Mouse (Mus musculus) liver, embryonic 16.5 days (tissue): ENCODE data around the gene Adrm1. TPM values are rescaled to one million over a fixed set of nuclear protein-coding genes. Genes with fewer than 3 reads are reported as not detected.

Experiments
- ATAC-seq: fragments of 200-750 bp; cut with Nextera tagmentation; 2 replicates; pipeline ENCODE4 v1.8.0; 2017; ENCODE audit warnings: low read depth, mild to moderate bottlenecking, moderate number of reproducible peaks, moderate library complexity
- H3K27ac ChIP-seq: fragments of 300-500 bp; sonication (generic); 2 replicates; pipeline ENCODE4 v1.5.1; 2014; ENCODE audit warnings: mild to moderate bottlenecking, low read length
- H3K27me3 ChIP-seq: fragments of 300-500 bp; sonication (generic); 2 replicates; pipeline ENCODE4 v1.6.1; 2014; ENCODE audit warnings: low read depth, low read length, mixed read lengths; ENCODE audit not compliant: control insufficient read depth, insufficient read depth
- H3K36me3 ChIP-seq: fragments of 300-500 bp; sonication (generic); 2 replicates; pipeline ENCODE4 v1.6.1; 2014; ENCODE audit warnings: mild to moderate bottlenecking; ENCODE audit not compliant: control insufficient read depth, insufficient read depth
- H3K4me1 ChIP-seq: fragments of 300-500 bp; sonication (generic); 2 replicates; pipeline ENCODE4 v1.6.1; 2014; ENCODE audit warnings: low read depth, low read length, mixed read lengths; ENCODE audit not compliant: control insufficient read depth
- H3K4me2 ChIP-seq: fragments of 300-500 bp; sonication (generic); 2 replicates; pipeline ENCODE4 v1.6.1; 2014; ENCODE audit warnings: low read depth, low read length, mixed read lengths
- H3K4me3 ChIP-seq: fragments of 300-500 bp; sonication (generic); 2 replicates; pipeline ENCODE4 v1.5.1; 2014; ENCODE audit warnings: low read depth, mild to moderate bottlenecking, low read length
- H3K9ac ChIP-seq: fragments of 300-500 bp; sonication (generic); 2 replicates; pipeline ENCODE4 v1.6.1; 2014; ENCODE audit warnings: low read depth, low read length
- H3K9me3 ChIP-seq: fragments of 300-500 bp; sonication (generic); replicated peaks from 2 replicates; pipeline ENCODE4 v1.6.1; 2016; ENCODE audit warnings: low read length; ENCODE audit not compliant: control insufficient read depth
- WGBS: fragments of 180-500 bp; shearing (Covaris S2); extraction: QIAGEN DNeasy Blood & Tissue Kit; methylation state at CpG from one replicate; pipeline ENCODE4 v1.1.7; 2014; ENCODE audit not compliant: insufficient replicate concordance; 5-methylcytosine and 5-hydroxymethylcytosine counted together
- polyA plus RNA-seq: library from polyadenylated mRNA; unstranded; fragments of >200 nt; fragmentation: Nextera tagmentation; extraction: Ambion mirVana; gene quantifications from 2 replicates; pipeline ENCODE4 v1.2.1, GENCODE M21; 2015

Gene Adrm1
- polyA plus RNA-seq, 1 experiment from 2014 or later: 91.4 TPM

DNA sequence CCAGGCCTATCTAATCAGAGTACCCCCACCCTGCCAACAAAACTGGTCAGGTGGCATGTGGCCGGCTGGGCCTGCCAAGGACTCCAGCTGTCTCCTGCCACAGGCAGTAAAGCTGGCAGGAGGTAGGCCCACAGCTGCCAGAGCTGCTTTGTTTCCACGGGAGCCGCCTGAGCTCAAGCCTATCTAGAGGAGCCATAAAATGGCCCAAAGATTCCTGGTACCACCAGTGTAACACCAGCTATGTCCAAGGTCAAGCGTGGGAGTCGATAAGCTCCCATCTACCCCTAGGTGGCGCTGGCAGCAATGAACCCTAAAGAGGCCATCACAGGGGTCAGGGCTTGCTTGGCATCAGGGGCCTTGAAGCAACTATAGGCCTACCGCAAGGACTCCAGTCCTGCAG is 36.6 kb downstream of the Adrm1 start:
- peak; percentile 37; the same call in 1 of the 2 replicates for ATAC-seq
- Histone ChIP-seq H3K4me2 (no peak overlapping the region), H3K27ac (no peak overlapping the region), H3K9ac (no peak overlapping the region), H3K36me3 (no peaks in the 10 kb centered on the region), H3K27me3 (no peaks in the 10 kb centered on the region), H3K9me3 (no peaks in the 10 kb centered on the region), H3K4me3 (no peak overlapping the region), H3K4me1 (no peaks in the 10 kb centered on the region)
- 56% methylated on average over 7 of the region's 7 CpGs for WGBS

DNA sequence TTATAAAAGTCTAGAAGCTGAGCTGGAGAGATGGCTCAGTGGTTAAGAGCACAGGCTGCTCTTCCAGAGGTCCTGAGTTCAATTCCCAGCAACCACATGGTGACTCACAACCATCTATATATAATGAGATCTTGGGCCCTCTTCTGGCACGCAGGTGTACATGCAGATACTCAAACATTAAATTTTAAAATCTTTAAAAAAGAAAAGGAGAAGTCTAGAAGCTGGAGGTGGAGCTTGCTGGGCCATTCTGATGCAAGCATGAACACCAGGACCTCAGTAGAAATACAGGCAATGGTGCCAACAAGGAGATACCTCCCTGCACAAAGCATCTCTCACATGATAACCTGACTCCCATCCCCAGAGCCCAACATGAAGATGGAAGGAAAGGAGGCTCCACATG is 37.7 kb downstream of the Adrm1 start:
- Histone ChIP-seq H3K27ac (no peak overlapping the region), H3K27me3 (no peaks in the 10 kb centered on the region), H3K4me2 (no peak overlapping the region), H3K4me3 (no peak overlapping the region), H3K4me1 (no peaks in the 10 kb centered on the region), H3K9ac (no peak overlapping the region), H3K9me3 (no peaks in the 10 kb centered on the region), H3K36me3 (no peaks in the 10 kb centered on the region)
- WGBS: 36% methylated on average over 1 of the region's 1 CpGs
- ATAC-seq: no peak

DNA sequence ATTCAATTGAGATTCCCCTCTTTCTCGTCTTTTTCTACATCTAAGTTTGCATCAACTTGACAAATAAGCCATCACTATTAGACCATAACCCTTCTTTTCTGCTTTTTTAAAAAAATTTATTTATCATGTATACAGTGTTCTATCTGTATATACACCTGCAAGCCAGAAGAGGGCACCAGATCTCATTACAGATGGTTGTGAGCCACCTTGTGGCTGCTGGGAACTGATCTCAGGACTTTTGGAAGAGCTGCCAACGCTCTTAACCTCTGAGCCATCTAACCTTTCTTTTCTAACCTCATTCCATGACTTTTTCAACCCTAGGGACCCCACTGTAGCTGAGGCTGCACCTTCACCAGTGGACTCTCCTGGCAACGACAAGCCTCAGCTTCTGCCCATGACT is 41.0 kb downstream of the Adrm1 start:
- Histone ChIP-seq H3K4me2 (no peak overlapping the region), H3K36me3 (no peaks in the 10 kb centered on the region), H3K9me3 (no peaks in the 10 kb centered on the region), H3K4me1 (no peaks in the 10 kb centered on the region; the same call in 1 of the 2 replicates), H3K27me3 (no peaks in the 10 kb centered on the region), H3K27ac (no peak overlapping the region), H3K4me3 (no peak overlapping the region), H3K9ac (no peak overlapping the region)
- WGBS: 71% methylated on average over 3 of the region's 3 CpGs
- no peak for ATAC-seq

DNA sequence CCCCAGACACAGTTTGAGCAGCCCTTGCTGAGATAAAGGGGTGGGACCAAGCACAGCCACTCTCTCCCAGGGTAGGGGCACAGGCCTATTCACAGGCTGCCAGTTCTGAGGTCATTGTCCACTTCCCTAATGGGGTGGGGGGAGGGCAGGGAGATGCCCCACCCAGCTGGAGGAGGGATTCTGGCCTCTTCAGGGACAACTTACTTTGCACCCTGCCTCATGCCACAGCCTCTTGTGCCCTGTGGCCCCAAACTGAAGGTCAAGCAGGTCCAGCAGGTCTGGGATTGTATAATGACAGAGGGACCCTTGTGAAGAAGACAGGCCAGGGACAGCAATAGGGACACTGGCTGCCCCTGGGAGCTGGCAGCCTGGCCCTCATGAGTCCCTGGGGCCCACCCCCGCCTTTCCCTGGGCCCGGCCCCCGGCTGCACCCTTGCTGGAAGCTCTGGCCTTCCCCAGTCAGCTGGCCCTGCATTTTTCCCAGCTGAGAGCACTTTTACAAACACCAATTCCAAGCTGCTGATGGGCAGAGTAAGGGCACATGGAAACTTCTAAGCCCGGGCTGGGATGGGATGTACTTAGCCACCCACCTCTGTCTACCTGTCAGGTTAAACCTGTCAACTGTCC is 43.2 kb downstream of the Adrm1 start:
- H3K9ac ChIP-seq: no peak overlapping the region; the same call in 1 of the 2 replicates

DNA sequence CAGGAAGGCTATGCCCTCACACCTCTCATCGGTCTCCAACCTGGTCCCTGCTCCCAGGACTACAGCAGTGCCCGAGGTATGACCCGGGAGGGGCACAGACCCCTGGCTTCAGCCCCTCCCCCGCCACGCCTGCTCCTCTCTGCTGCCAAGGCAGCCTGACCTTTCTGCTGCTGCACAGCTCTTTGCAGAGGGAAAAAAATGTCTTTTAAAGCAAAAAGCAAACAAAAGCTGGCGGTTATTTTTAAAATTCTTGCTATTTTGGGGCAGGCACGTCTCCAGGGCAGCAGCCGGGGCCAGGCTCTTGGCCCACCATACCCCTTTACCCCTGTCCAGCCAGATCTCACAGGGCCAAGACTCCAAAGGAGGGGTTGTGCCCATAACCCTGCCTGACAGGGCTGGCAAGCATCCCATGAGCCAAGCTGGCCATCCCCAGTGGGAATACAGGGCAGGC is 43.8 kb downstream of the Adrm1 start:
- no peaks in the 10 kb centered on the region for H3K27me3 ChIP-seq
- no peak overlapping the region for H3K9ac ChIP-seq
- H3K4me3 ChIP-seq: no peak overlapping the region
- no peaks in the 10 kb centered on the region for H3K9me3 ChIP-seq
- whole genome bisulfite sequencing: 54% methylated on average over 8 of the region's 8 CpGs
- no peaks in the 10 kb centered on the region; the same call in 1 of the 2 replicates for H3K4me1 ChIP-seq
- no peak overlapping the region for H3K4me2 ChIP-seq
- H3K27ac ChIP-seq: no peak overlapping the region
- ATAC-seq: no peak
- no peaks in the 10 kb centered on the region for H3K36me3 ChIP-seq

More for the DNA sequence above, 43.2 kb downstream of the Adrm1 start:
- no peak overlapping the region for H3K27ac ChIP-seq
- no peaks in the 10 kb centered on the region; the same call in 1 of the 2 replicates for H3K4me1 ChIP-seq
- no peaks in the 10 kb centered on the region for H3K36me3 ChIP-seq
- H3K27me3 ChIP-seq: no peaks in the 10 kb centered on the region
- no peak overlapping the region for H3K4me3 ChIP-seq
- WGBS: 81% methylated on average over 4 of the region's 4 CpGs
- H3K9me3 ChIP-seq: no peaks in the 10 kb centered on the region
- ATAC-seq: no peak
- H3K4me2 ChIP-seq: no peak overlapping the region

DNA sequence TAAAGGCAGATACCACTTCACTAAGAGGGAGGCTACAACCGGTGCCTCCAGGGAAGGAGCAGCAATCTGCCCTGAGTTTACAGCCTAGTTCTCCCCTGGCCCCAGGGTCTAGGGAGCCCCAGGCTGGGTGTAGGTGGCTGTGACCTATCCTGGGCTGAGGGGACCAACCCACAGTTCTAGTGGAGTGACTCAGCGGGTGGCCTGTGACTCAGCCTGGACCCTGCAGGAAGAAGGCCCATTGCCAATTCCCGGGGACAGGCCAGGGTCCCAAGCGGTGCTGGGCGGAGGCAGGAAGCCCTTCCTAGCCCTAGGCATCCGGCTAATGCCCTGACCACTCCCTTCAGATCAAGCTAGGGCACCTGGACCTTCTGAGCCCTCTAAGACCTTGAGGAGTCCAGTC is 44.7 kb downstream of the Adrm1 start:
- Histone ChIP-seq H3K4me2 (no peak overlapping the region), H3K27ac (no peak overlapping the region), H3K4me1 (no peaks in the 10 kb centered on the region; the same call in 1 of the 2 replicates), H3K9me3 (no peaks in the 10 kb centered on the region), H3K4me3 (no peak overlapping the region), H3K27me3 (no peaks in the 10 kb centered on the region), H3K9ac (no peak overlapping the region), H3K36me3 (no peaks in the 10 kb centered on the region)
- ATAC-seq: peak; percentile 30; the same call in 1 of the 2 replicates
- 52% methylated on average over 6 of the region's 6 CpGs for WGBS

DNA sequence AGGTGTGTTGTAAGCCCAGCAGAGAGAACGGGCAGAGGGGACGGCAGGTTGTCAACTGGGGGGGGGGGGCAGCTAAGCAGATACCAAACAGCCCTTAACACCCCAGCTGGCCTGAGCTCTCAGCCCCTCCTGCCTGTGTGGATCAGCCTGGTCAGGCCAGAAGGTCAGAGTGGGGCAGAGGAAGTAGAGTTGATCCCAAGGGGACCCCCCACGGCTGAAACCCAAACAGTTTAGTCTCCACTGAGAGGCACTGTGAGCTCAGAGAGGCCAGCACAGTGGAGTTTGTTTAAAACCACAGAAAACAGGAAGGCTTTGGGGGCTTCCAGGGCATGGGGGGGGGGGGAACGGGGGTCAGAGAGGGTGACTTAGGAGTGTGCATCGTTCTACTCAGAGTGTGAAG is 45.6 kb downstream of the Adrm1 start:
- no peak for ATAC-seq
- WGBS: 31% methylated on average over 4 of the region's 5 CpGs
- H3K4me1 ChIP-seq: no peaks in the 10 kb centered on the region; the same call in 1 of the 2 replicates
- no peak overlapping the region for H3K27ac ChIP-seq
- no peak overlapping the region for H3K4me3 ChIP-seq
- H3K27me3 ChIP-seq: no peaks in the 10 kb centered on the region
- H3K9ac ChIP-seq: no peak overlapping the region
- no peaks in the 10 kb centered on the region for H3K36me3 ChIP-seq
- H3K9me3 ChIP-seq: no peaks in the 10 kb centered on the region
- H3K4me2 ChIP-seq: no peak overlapping the region

DNA sequence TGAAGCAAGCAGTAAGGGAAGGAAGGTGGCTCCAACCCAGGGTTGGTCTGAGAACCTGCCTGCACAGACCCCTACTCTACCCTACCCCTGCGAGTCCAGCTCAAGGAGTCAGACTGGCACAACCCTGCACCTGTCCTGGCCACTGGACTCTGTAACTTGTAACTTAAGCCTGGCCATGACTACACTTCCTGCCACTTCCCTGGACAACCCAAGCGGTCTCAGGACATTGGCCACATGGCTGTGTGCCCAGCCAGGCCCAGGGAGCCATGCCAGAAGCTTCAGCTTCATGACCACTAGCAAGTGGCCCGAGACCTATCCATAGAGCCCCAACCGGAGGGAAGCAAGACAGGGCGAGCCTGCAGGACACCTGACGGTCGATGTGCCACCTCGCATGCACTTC is 46.3 kb downstream of the Adrm1 start:
- Histone ChIP-seq H3K27ac (no peak overlapping the region), H3K9me3 (no peaks in the 10 kb centered on the region), H3K4me1 (no peaks in the 10 kb centered on the region; the same call in 1 of the 2 replicates), H3K4me3 (no peak overlapping the region), H3K27me3 (no peaks in the 10 kb centered on the region; the same call in 1 of the 2 replicates), H3K9ac (no peak overlapping the region), H3K4me2 (no peak overlapping the region), H3K36me3 (no peaks in the 10 kb centered on the region)
- WGBS: 62% methylated on average over 8 of the region's 8 CpGs
- no peak for ATAC-seq

DNA sequence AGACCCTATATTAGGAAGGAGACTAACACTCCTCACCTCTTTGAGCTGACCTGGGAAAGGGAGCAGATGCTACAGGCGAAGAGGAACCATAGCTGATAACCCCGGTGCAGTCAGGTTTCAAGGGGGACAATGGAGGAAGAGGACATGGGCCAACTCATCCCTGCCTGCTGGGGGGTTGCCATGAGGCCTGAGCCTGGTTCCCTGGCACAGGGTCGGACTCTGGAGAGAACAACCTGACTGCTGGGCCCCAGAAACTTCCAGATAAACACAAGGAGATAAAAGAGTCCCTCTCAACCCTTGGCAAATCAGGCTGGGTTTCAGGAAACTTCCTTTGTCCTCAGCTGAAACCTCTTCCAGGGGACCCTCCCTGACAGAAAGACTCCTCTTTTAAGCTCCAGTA is 47.0 kb downstream of the Adrm1 start:
- Histone ChIP-seq H3K9ac (no peak overlapping the region), H3K4me1 (no peaks in the 10 kb centered on the region; the same call in 1 of the 2 replicates), H3K9me3 (no peaks in the 10 kb centered on the region), H3K36me3 (no peaks in the 10 kb centered on the region), H3K4me2 (no peak overlapping the region), H3K27me3 (no peaks in the 10 kb centered on the region; the same call in 1 of the 2 replicates), H3K27ac (no peak overlapping the region), H3K4me3 (no peak overlapping the region)
- ATAC-seq: no peak
- 31% methylated on average over 3 of the region's 3 CpGs for WGBS
